Mouse (Mus musculus) retina, adult 2 months (tissue): ENCODE data around the gene Pwwp2b.

ENCODE experiments used
- DNase-seq: peaks from one replicate; pipeline ENCODE4 v3.0.0-alpha.2; 2012; ENCODE audit warnings: low read depth, low spot score

Pwwp2b gene

GRCm38 (mm10) chr7:139247881-139248614 lies at the start of gene Pwwp2b:
Gene Pwwp2b (plus strand): TSS chr7:139248482.
- DNase-seq, result peak; percentile 57

- DNase-seq, result peak; percentile 40
Observed at GRCm38 (mm10) chr7:139200108-139200507, 48.2 kb upstream of the Pwwp2b start.

GRCm38 (mm10) chr7:139201209-139201608 lies 47.1 kb upstream of the Pwwp2b start:
- DNase-seq, result no peak

- peak; percentile 53 for DNase-seq
Observed at GRCm38 (mm10) chr7:139208023-139208772, 40.1 kb upstream of the Pwwp2b start.

- DNase-seq, result no peak
Observed at GRCm38 (mm10) chr7:139208773-139209095, 39.5 kb upstream of the Pwwp2b start.

GRCm38 (mm10) chr7:139211761-139212160 lies 36.5 kb upstream of the Pwwp2b start:
- DNase-seq, result no peak

- DNase-seq, result peak; percentile 98
Observed at GRCm38 (mm10) chr7:139212754-139213745, 35.2 kb upstream of the Pwwp2b start, which contains the start of the genes Lrrc27 and Stk32c. Gene Lrrc27 (plus strand): TSS chr7:139212988. Gene Stk32c (minus strand): TSS chr7:139213307.

- no peak for DNase-seq
Observed at GRCm38 (mm10) chr7:139213751-139214150, 34.5 kb upstream of the Pwwp2b start.

GRCm38 (mm10) chr7:139214160-139214559 lies 34.1 kb upstream of the Pwwp2b start:
- no peak for DNase-seq

- no peak for DNase-seq
Observed at GRCm38 (mm10) chr7:139214596-139215340, 33.5 kb upstream of the Pwwp2b start.

- no peak for DNase-seq
Observed at GRCm38 (mm10) chr7:139215516-139215915, 32.8 kb upstream of the Pwwp2b start.

GRCm38 (mm10) chr7:139215946-139216345 lies 32.3 kb upstream of the Pwwp2b start:
- DNase-seq, result no peak

GRCm38 (mm10) chr7:139216464-139216863 lies 31.8 kb upstream of the Pwwp2b start:
- DNase-seq, result no peak

GRCm38 (mm10) chr7:139217046-139217445 lies 31.2 kb upstream of the Pwwp2b start:
- DNase-seq, result no peak

- no peak for DNase-seq
Observed at GRCm38 (mm10) chr7:139218641-139219415, 29.5 kb upstream of the Pwwp2b start.

- DNase-seq, result no peak
Observed at GRCm38 (mm10) chr7:139219486-139219885, 28.8 kb upstream of the Pwwp2b start.

GRCm38 (mm10) chr7:139220303-139220702 lies 28.0 kb upstream of the Pwwp2b start:
- DNase-seq, result peak; percentile 55

- no peak for DNase-seq
Observed at GRCm38 (mm10) chr7:139221072-139221471, 27.2 kb upstream of the Pwwp2b start.

GRCm38 (mm10) chr7:139221856-139222255 lies 26.4 kb upstream of the Pwwp2b start:
- DNase-seq, result no peak

GRCm38 (mm10) chr7:139222341-139222740 lies 25.9 kb upstream of the Pwwp2b start:
- no peak for DNase-seq
